Mouse (Mus musculus): Measurements from ENCODE around the gene Vmn1r100. TPM values are rescaled to one million over a fixed set of nuclear protein-coding genes. Genes with fewer than 3 reads are reported as not detected.
"Not testable (repeated sequence)": the region's sequence is repeated elsewhere in the genome, so short reads cannot be mapped to it uniquely, and the experiment has no call there.

Gene Vmn1r100
- polyA plus RNA-seq (2014; fragmentation: Nextera tagmentation; extraction: Ambion mirVana), result not detected in 2 replicates

DNA sequence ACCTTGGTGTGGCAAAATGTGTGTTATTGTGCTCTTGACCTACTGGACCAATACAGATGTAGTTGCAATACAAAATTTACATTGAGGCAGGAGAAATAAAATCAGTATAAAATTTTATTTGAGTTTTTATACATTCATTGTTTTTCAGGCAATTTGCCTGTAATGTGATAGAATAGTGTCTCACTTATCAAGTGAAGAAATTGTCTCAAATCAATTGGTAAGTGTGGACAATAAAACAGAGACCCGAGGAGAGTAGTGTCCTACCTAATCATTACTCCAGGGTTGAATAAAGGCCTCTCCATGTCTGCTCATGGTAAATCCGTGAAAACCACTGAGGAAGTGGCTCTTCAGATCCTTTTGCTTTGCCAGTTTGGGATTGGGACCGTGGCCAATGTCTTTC is at the start of gene Vmn1r100:
Gene Vmn1r100, plus strand, starts transcription at position 301 of the 400 bp plus-strand sequence.
- not testable (repeated sequence) for H3K4me2 ChIP-seq (ENCODE audit: low read depth); H3K9ac ChIP-seq (ENCODE audit: low read length); H3K4me1 ChIP-seq (ENCODE audit: control insufficient read depth, insufficient read depth, low read length); ATAC-seq (ENCODE audit: insufficient read depth, low FRiP score, low TSS enrichment); H3K27me3 ChIP-seq (ENCODE audit: control insufficient read depth, insufficient read depth, low read length); H3K4me3 ChIP-seq (ENCODE audit: low read depth, low read length); H3K36me3 ChIP-seq (ENCODE audit: control insufficient read depth, insufficient read depth, low read length); H3K27ac ChIP-seq (ENCODE audit: low read depth, low read length); DNase-seq (ENCODE audit: low spot score); H3K9me3 ChIP-seq (ENCODE audit: control insufficient read depth, low read length)
- no CpG with 5 or more reads among the region's 3 CpGs for whole genome bisulfite sequencing

DNA sequence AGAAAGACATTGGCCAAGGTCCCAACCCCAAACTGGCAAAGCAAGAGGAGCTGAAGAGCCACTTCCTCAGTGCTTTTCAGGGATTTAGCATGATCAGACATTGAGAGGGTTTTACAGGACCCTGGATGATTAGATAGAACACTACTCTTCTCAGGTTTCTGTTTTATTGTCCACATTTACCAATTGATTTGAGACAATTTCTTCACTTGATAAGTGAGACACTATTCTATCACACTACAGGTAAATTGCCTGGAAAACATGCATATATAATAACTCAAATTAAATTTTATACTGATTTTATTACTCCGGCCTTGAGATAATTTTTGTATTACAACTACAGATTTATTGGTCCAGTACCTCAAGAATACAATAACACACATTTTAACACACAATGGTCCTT is 42.4 kb upstream of the Vmn1r100 start, which contains the start of gene Gm5728:
Gene Gm5728, minus strand, starts transcription at position 101 of the 400 bp plus-strand sequence.
- H3K9ac ChIP-seq (ENCODE audit: low read length); H3K27me3 ChIP-seq (ENCODE audit: control insufficient read depth, insufficient read depth, low read length); H3K4me2 ChIP-seq (ENCODE audit: low read depth); DNase-seq (ENCODE audit: low spot score); H3K27ac ChIP-seq (ENCODE audit: low read depth, low read length); ATAC-seq (ENCODE audit: insufficient read depth, low FRiP score, low TSS enrichment); H3K36me3 ChIP-seq (ENCODE audit: control insufficient read depth, insufficient read depth, low read length); H3K4me1 ChIP-seq (ENCODE audit: control insufficient read depth, insufficient read depth, low read length); H3K9me3 ChIP-seq (ENCODE audit: control insufficient read depth, low read length); H3K4me3 ChIP-seq (ENCODE audit: low read depth, low read length): not testable (repeated sequence)
- no CpG with 5 or more reads among the region's 1 CpGs for WGBS

DNA sequence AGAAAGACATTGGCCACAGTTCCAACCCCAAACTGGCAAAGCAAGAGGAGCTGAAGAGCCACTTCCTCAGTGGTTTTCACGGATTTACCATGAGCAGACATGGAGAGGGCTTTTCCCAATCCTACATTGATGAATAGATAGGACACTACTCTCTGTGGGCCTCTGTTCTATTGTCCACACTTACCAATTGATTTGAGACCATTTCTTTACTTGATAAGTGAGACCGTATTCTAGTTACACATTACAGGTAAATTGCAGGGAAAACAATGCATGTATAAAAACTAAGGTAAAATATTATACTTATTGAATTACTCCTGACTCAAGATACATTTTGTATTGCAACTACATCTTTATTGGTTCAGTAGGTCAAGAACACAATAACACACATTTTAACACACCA is 24.8 kb downstream of the Vmn1r100 start, which contains the start of gene Vmn1r101:
Gene Vmn1r101, minus strand, starts transcription at position 101 of the 400 bp plus-strand sequence.
- DNase-seq (ENCODE audit: low spot score); H3K4me2 ChIP-seq (ENCODE audit: low read depth); H3K9me3 ChIP-seq (ENCODE audit: control insufficient read depth, low read length); H3K4me3 ChIP-seq (ENCODE audit: low read depth, low read length); H3K4me1 ChIP-seq (ENCODE audit: control insufficient read depth, insufficient read depth, low read length); H3K27ac ChIP-seq (ENCODE audit: low read depth, low read length); ATAC-seq (ENCODE audit: insufficient read depth, low FRiP score, low TSS enrichment); H3K9ac ChIP-seq (ENCODE audit: low read length); H3K27me3 ChIP-seq (ENCODE audit: control insufficient read depth, insufficient read depth, low read length); H3K36me3 ChIP-seq (ENCODE audit: control insufficient read depth, insufficient read depth, low read length): not testable (repeated sequence)
- WGBS, result no CpG with 5 or more reads among the region's 2 CpGs

Other genes starting within 250 kb of the Vmn1r100 start
- gene Vmn1r94, start 249.6 kb upstream of the Vmn1r100 start, polyA plus RNA-seq (2014; fragmentation: Nextera tagmentation; extraction: Ambion mirVana), result not detected in 2 replicates
- gene Vmn1r95, start 224.2 kb upstream of the Vmn1r100 start, polyA plus RNA-seq (2014; fragmentation: Nextera tagmentation; extraction: Ambion mirVana), result not detected in 2 replicates
- gene Gm6164, start 212.3 kb upstream of the Vmn1r100 start, polyA plus RNA-seq (2014; fragmentation: Nextera tagmentation; extraction: Ambion mirVana), result not detected in 2 replicates
- not detected in 2 replicates for gene Gm4498, start 184.1 kb upstream of the Vmn1r100 start, polyA plus RNA-seq (2014; fragmentation: Nextera tagmentation; extraction: Ambion mirVana)
- not detected in 2 replicates for gene Gm5890, start 155.1 kb upstream of the Vmn1r100 start, polyA plus RNA-seq (2014; fragmentation: Nextera tagmentation; extraction: Ambion mirVana)
- gene Gm4133, start 83.9 kb upstream of the Vmn1r100 start, polyA plus RNA-seq (2014; fragmentation: Nextera tagmentation; extraction: Ambion mirVana), result not detected in 2 replicates
- gene Gm5728, start 42.5 kb upstream of the Vmn1r100 start, polyA plus RNA-seq (2014; fragmentation: Nextera tagmentation; extraction: Ambion mirVana), result not detected in 2 replicates
- gene Vmn1r101, start 24.7 kb downstream of the Vmn1r100 start, polyA plus RNA-seq (2014; fragmentation: Nextera tagmentation; extraction: Ambion mirVana), result not detected in 2 replicates
- not detected in 2 replicates for gene Gm10670, start 57.0 kb downstream of the Vmn1r100 start, polyA plus RNA-seq (2014; fragmentation: Nextera tagmentation; extraction: Ambion mirVana)
- gene Vmn1r103, start 92.6 kb downstream of the Vmn1r100 start, polyA plus RNA-seq (2014; fragmentation: Nextera tagmentation; extraction: Ambion mirVana), result not detected in 2 replicates
- not detected in 2 replicates for gene Vmn1r104, start 115.9 kb downstream of the Vmn1r100 start, polyA plus RNA-seq (2014; fragmentation: Nextera tagmentation; extraction: Ambion mirVana)
- gene Gm5726, start 127.8 kb downstream of the Vmn1r100 start, polyA plus RNA-seq (2014; fragmentation: Nextera tagmentation; extraction: Ambion mirVana), result not detected in 2 replicates
- not detected in 2 replicates for gene Gm4141, start 158.3 kb downstream of the Vmn1r100 start, polyA plus RNA-seq (2014; fragmentation: Nextera tagmentation; extraction: Ambion mirVana)
- not detected in 2 replicates for gene Gm4513, start 181.1 kb downstream of the Vmn1r100 start, polyA plus RNA-seq (2014; fragmentation: Nextera tagmentation; extraction: Ambion mirVana)

All from neural tube, embryonic 11.5 days (tissue).